Mouse (Mus musculus): ENCODE results near the gene Mcam. TPM values are rescaled to one million over a fixed set of nuclear protein-coding genes. Genes with fewer than 3 reads are reported as not detected.

Mcam gene
- polyA plus RNA-seq, 1 experiment from 2014 or later: 40.0 TPM

DNA sequence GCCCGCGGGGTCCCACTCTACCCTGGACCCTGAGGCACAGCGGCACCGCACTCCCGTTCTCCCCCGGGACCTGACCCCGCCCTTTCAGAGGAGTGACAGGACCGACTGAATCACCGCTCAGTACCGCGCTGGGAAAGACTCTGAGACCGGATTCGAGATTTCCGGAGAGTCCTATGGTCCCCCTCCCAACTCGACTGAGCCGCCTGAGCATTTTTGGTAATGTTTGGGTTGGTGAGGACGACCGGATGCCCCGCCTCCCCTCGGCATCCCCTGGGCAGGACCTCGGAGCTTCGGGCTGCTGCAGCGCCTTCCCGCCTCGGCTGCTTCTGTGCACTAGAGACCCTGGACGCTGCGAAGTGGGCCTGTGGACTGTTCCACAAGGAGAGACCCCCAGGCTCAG is 4.2 kb upstream of the Mcam start:
- H3K4me2 ChIP-seq (replicated peaks): peak overlapping the region; percentile 86
- peak; percentile 68 for ATAC-seq
- H3K9me3 ChIP-seq: no peaks in the 10 kb centered on the region
- no peaks in the 10 kb centered on the region for H3K36me3 ChIP-seq
- H3K4me3 ChIP-seq (replicated peaks): peak overlapping the region; percentile 42
- H3K27ac ChIP-seq: peak overlapping the region; percentile 89
- H3K27me3 ChIP-seq (replicated peaks): peaks cover 15% of the 10 kb centered on the region
- WGBS: 1% methylated on average over 27 of the region's 27 CpGs
- peak overlapping the region; percentile 51 for H3K9ac ChIP-seq
- peaks cover 43% of the 10 kb centered on the region for H3K4me1 ChIP-seq (replicated peaks)

DNA sequence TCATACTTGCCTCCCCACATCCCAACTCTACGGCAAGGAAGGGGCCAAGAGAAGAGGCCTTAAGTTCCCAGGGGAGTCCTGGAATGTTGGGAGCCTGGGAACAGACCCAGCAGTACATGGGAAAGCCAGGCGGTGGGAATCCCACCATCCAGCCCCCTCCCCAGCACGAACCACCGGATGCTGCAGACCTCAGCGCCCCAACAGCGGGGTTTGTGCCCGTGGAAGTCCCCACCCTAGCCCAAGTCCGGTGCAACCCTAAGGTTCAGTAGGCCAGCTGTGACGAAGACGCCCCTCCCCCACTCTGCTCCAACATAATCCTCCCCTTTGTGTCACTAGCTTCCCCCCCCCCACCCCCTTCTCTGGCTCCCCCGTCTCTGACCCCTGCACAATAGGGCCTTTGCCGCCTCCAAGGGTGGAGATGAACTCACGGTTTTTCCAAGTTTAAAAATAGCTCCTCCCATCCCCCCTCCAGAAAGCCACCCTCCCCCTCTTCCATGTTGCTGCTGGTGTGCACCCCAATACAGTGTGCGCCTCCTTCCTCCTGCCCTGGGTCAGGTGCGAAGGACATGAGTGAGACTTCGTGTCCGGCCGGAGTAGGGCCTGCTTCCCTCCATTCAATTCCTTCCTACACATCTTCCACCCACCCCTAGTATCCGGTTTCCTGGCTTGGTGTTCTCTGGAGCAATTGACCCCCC is 3.5 kb upstream of the Mcam start:
- peaks cover 47% of the 10 kb centered on the region for H3K4me1 ChIP-seq (replicated peaks)

DNA sequence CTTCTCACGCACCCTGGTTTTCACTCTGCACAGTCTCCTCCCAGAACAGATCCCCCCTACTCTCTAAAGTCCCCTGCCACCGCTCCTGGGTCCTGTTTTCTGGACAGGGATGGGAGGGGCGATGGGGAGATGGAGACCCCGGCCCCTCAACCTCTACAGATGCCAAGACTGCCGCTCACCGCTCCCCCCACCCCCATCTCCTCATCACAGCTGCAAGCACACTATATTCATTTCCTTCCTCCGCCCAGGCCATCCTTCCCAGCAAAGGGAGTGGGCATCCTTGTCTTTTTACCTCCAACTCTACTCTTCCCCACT is 3.0 kb upstream of the Mcam start:
- Histone ChIP-seq H3K9me3 (no peaks in the 10 kb centered on the region), H3K36me3 (no peaks in the 10 kb centered on the region), H3K9ac (no peak overlapping the region), H3K27me3 (replicated peaks) (peaks cover 23% of the 10 kb centered on the region), H3K4me3 (replicated peaks) (no peak overlapping the region), H3K27ac (peak overlapping the region; percentile 89), H3K4me2 (replicated peaks) (peak overlapping the region; percentile 86; the same call in 1 of the 2 replicates), H3K4me1 (replicated peaks) (peaks cover 49% of the 10 kb centered on the region)
- ATAC-seq: no peak
- whole genome bisulfite sequencing: 38% methylated on average over 7 of the region's 7 CpGs

More for the DNA sequence above, 3.5 kb upstream of the Mcam start:
- WGBS: 25% methylated on average over 19 of the region's 19 CpGs
- H3K9ac ChIP-seq: peak overlapping the region; percentile 51
- H3K4me2 ChIP-seq (replicated peaks): peak overlapping the region; percentile 86
- H3K9me3 ChIP-seq: no peaks in the 10 kb centered on the region
- peak; percentile 26; the same call in 1 of the 2 replicates for ATAC-seq
- H3K27me3 ChIP-seq (replicated peaks): peaks cover 22% of the 10 kb centered on the region
- peak overlapping the region; percentile 89 for H3K27ac ChIP-seq
- H3K36me3 ChIP-seq: no peaks in the 10 kb centered on the region
- H3K4me3 ChIP-seq (replicated peaks): peak overlapping the region; percentile 42; the same call in 1 of the 2 replicates

- H3K9ac ChIP-seq: no peak overlapping the region
- peaks cover 23% of the 10 kb centered on the region for H3K27me3 ChIP-seq (replicated peaks)
- H3K4me1 ChIP-seq (replicated peaks): peaks cover 50% of the 10 kb centered on the region
- no peaks in the 10 kb centered on the region for H3K36me3 ChIP-seq
- no peak overlapping the region for H3K27ac ChIP-seq
- WGBS: 59% methylated on average over 5 of the region's 5 CpGs
- no peak overlapping the region for H3K4me3 ChIP-seq (replicated peaks)
- ATAC-seq: no peak
- H3K9me3 ChIP-seq: no peaks in the 10 kb centered on the region
- no peak overlapping the region for H3K4me2 ChIP-seq (replicated peaks)
Observed at GRCm38 (mm10) chr9:44132200-44132599, 2.1 kb upstream of the Mcam start.

GRCm38 (mm10) chr9:44133287-44133686 is 982 bp upstream of the Mcam start:
- WGBS: 26% methylated on average over 2 of the region's 2 CpGs
- ATAC-seq: no peak
- Histone ChIP-seq H3K9ac (peak overlapping the region; percentile 70; the same call in 1 of the 2 replicates), H3K27me3 (replicated peaks) (peaks cover 23% of the 10 kb centered on the region), H3K27ac (peak overlapping the region; percentile 82), H3K36me3 (0 out of 2 replicates have a peak, but pooled peaks cover under 1% of the 10 kb centered on the region), H3K4me3 (replicated peaks) (peak overlapping the region; percentile 65), H3K4me2 (replicated peaks) (peak overlapping the region; percentile 93), H3K4me1 (replicated peaks) (peaks cover 50% of the 10 kb centered on the region), H3K9me3 (no peaks in the 10 kb centered on the region)

GRCm38 (mm10) chr9:44134851-44135730 is 822 bp downstream of the Mcam start:
- H3K27ac ChIP-seq: peak overlapping the region; percentile 82
- peaks cover 23% of the 10 kb centered on the region for H3K27me3 ChIP-seq (replicated peaks)
- no peaks in the 10 kb centered on the region for H3K9me3 ChIP-seq
- 0 out of 2 replicates have a peak, but pooled peaks cover 4% of the 10 kb centered on the region for H3K36me3 ChIP-seq
- peak overlapping the region; percentile 65 for H3K4me3 ChIP-seq (replicated peaks)
- H3K4me2 ChIP-seq (replicated peaks): peak overlapping the region; percentile 93
- ATAC-seq: peak; percentile 32; the same call in 1 of the 2 replicates
- peak overlapping the region; percentile 70 for H3K9ac ChIP-seq
- H3K4me1 ChIP-seq (replicated peaks): peaks cover 43% of the 10 kb centered on the region
- WGBS: 3% methylated on average over 47 of the region's 49 CpGs

DNA sequence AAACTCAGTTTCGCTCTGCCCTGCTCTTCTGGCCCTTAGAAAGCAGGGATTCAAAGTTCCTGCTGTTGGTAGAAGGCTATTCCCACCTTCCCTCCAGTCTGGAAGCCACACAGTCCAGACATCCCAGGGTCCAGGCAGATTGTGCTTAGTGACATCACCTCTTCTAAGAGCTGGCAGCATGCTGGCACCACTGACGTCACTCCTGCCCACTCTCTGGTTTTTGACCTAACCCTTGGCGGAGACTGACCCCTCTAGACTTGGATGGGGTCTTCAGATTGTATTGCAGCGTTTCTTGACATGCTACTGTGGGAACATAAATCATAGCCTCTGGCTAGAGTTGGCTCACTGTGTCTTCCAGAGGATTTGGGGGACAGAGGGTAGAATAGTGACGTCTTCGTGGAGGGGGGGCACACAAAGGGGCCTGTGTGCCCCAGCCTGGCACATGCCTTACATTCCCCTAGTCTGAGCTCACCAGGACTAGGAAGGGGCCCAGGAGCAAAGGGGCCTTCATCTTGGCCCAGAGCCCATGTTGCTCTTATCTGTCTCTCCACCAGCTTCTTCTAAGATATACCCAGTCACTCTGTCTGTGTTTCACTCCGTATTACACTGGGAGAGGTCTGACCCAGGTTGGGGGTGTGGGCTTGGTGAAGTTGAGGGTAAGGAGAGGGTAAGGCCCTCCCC is 1.6 kb downstream of the Mcam start:
- H3K27ac ChIP-seq: peak overlapping the region; percentile 82
- H3K27me3 ChIP-seq (replicated peaks): peaks cover 23% of the 10 kb centered on the region
- H3K36me3 ChIP-seq: 0 out of 2 replicates have a peak, but pooled peaks cover 6% of the 10 kb centered on the region
- peak; percentile 31; the same call in 1 of the 2 replicates for ATAC-seq
- peak overlapping the region; percentile 70 for H3K9ac ChIP-seq
- H3K4me1 ChIP-seq (replicated peaks): peaks cover 35% of the 10 kb centered on the region
- H3K4me2 ChIP-seq (replicated peaks): peak overlapping the region; percentile 93
- peak overlapping the region; percentile 65 for H3K4me3 ChIP-seq (replicated peaks)
- H3K9me3 ChIP-seq: no peaks in the 10 kb centered on the region
- 43% methylated on average over 7 of the region's 7 CpGs for WGBS

DNA sequence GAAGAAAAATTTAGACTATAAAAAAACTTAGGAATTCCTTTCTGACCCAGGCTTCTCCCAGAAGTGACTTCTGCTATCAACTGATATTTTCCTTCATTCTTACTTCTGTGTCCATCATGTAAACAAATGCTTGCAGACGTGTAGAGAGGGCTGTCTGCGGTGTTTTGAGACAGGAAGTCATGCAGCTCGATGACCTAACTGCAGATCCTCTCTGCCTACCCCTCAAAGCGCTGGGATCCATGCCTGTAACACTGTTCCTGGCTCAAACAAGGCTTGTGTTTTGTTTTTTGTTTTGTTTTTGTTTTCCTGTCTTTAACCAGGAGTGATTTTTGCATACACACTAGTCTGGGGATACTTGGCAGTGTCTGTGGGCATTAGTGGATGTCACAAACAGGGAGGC is 3.6 kb downstream of the Mcam start:
- H3K9ac ChIP-seq: no peak overlapping the region
- H3K36me3 ChIP-seq: peaks cover 18% of the 10 kb centered on the region
- H3K4me2 ChIP-seq (replicated peaks): no peak overlapping the region
- 47% methylated on average over 4 of the region's 4 CpGs for WGBS
- H3K9me3 ChIP-seq: no peaks in the 10 kb centered on the region
- H3K27ac ChIP-seq: no peak overlapping the region
- H3K4me1 ChIP-seq (replicated peaks): peaks cover 28% of the 10 kb centered on the region
- ATAC-seq: no peak
- peaks cover 18% of the 10 kb centered on the region for H3K27me3 ChIP-seq (replicated peaks)
- no peak overlapping the region for H3K4me3 ChIP-seq (replicated peaks)

DNA sequence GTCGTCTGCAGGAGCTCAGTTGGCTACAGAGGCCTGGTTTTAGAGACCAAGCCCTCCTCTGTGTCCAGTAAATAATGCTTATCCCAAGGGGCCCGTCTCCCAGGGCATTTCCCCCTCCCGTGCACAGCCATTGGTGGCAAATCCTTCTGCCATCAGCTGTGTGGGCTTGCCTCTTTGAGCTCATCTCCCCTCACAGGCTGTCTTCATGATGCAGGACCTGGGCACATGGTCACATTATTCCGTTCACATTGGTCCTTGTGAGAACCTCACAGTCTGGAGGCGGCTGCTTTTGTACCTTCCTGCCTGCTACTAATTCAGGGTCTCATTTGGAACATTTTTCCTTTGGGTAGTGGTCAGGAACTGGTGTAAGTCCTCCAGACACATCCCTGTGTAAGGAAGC is 7.7 kb downstream of the Mcam start:
- ATAC-seq: no peak
- H3K4me3 ChIP-seq (replicated peaks): no peak overlapping the region
- no peak overlapping the region for H3K27ac ChIP-seq
- no peak overlapping the region for H3K4me2 ChIP-seq (replicated peaks)
- H3K9me3 ChIP-seq: no peaks in the 10 kb centered on the region
- H3K36me3 ChIP-seq: peaks cover 27% of the 10 kb centered on the region
- no peak overlapping the region for H3K9ac ChIP-seq
- H3K27me3 ChIP-seq (replicated peaks): no peaks in the 10 kb centered on the region
- 70% methylated on average over 5 of the region's 5 CpGs for WGBS
- H3K4me1 ChIP-seq (replicated peaks): no peaks in the 10 kb centered on the region

- Histone ChIP-seq H3K9ac (no peak overlapping the region), H3K27me3 (replicated peaks) (no peaks in the 10 kb centered on the region), H3K4me1 (replicated peaks) (no peaks in the 10 kb centered on the region), H3K36me3 (peaks cover 25% of the 10 kb centered on the region), H3K4me2 (replicated peaks) (no peak overlapping the region), H3K27ac (peak overlapping the region; percentile 40; the same call in 1 of the 2 replicates), H3K9me3 (no peaks in the 10 kb centered on the region), H3K4me3 (replicated peaks) (no peak overlapping the region)
- no peak for ATAC-seq
- WGBS: 79% methylated on average over 5 of the region's 5 CpGs
Observed at GRCm38 (mm10) chr9:44143421-44143820, 9.2 kb downstream of the Mcam start.

- Histone ChIP-seq H3K9me3 (no peaks in the 10 kb centered on the region), H3K36me3 (peaks cover 23% of the 10 kb centered on the region), H3K27ac (no peak overlapping the region), H3K27me3 (replicated peaks) (no peaks in the 10 kb centered on the region), H3K4me2 (replicated peaks) (no peak overlapping the region), H3K4me3 (replicated peaks) (no peak overlapping the region), H3K9ac (no peak overlapping the region), H3K4me1 (replicated peaks) (no peaks in the 10 kb centered on the region)
- WGBS: 30% methylated on average over 7 of the region's 8 CpGs
- ATAC-seq: 0 out of 2 replicates have a peak, but pooled peaks have one; percentile 55
Observed at GRCm38 (mm10) chr9:44144023-44144717, 9.9 kb downstream of the Mcam start.

Measured in intestine, embryonic 15.5 days (tissue).